In genomic region chr2:32722046-32722445, GRCm38 (mm10) we compare ENCODE assay signal across 10 mouse cellular contexts. TPM values are rescaled to one million over a fixed set of nuclear protein-coding genes. Genes with fewer than 3 reads are reported as not detected.
DNase-seq lines count a peak whose midpoint lies in the region; ATAC-seq and TF ChIP-seq lines count a peak whose summit lies in the region.
"Had no signal": no experiment of that assay in that cellular context is flagged by ENCODE, and none has a peak within 500 bp of the region (broad histone marks: within the 10 kb centered on the region; RNA-seq: fewer than 3 reads in every experiment).

No protein-coding gene starts in this region.

- H3K36me3 ChIP-seq in hindbrain, embryonic 10.5 days: no peaks in the 10 kb centered on the region
- H3K36me3 ChIP-seq in hindbrain, embryonic 14.5 days (replicated peaks; ENCODE audit: control insufficient read depth, insufficient read depth): no peaks in the 10 kb centered on the region
- no peaks in the 10 kb centered on the region for H3K36me3 ChIP-seq in embryonic facial prominence, embryonic 14.5 days (ENCODE audit: control insufficient read depth, insufficient read depth, low read length)

- no peak for ATAC-seq in hindbrain, embryonic 14.5 days (ENCODE audit: low FRiP score)
- ATAC-seq in embryonic facial prominence, embryonic 14.5 days (ENCODE audit: low read depth): no peak
- peak; percentile 51 for ATAC-seq in megakaryocyte, adult 5-6 weeks (ENCODE audit: poor library complexity, severe bottlenecking)

- WGBS in hindbrain, embryonic 10.5 days: 62% methylated on average over 6 of the region's 6 CpGs
- 59% methylated on average over 6 of the region's 6 CpGs for WGBS in hindbrain, embryonic 14.5 days
- 49% methylated on average over 6 of the region's 6 CpGs for WGBS in embryonic facial prominence, embryonic 14.5 days

- peak overlapping the region; percentile 62 for H3K27ac ChIP-seq in hindbrain, embryonic 10.5 days
- H3K27ac ChIP-seq in hindbrain, embryonic 14.5 days: no peak overlapping the region
- H3K27ac ChIP-seq in embryonic facial prominence, embryonic 14.5 days (replicated peaks; ENCODE audit: low read depth, low read length): no peak overlapping the region
- no peak overlapping the region for H3K27ac ChIP-seq in left cerebral cortex, adult 2 months

- DNase-seq in hindbrain, embryonic 10.5 days (ENCODE audit: low spot score): no peak
- no peak for DNase-seq in hindbrain, embryonic 14.5 days (ENCODE audit: low spot score)
- peak; percentile 77 for DNase-seq in CD4-positive helper T cell, adult 2 months (ENCODE audit: low read depth, low spot score)
- no peak for DNase-seq in embryonic facial prominence, embryonic 14.5 days (ENCODE audit: low spot score)
- DNase-seq in retina, embryonic 14.5 days (ENCODE audit: low spot score): no peak
- DNase-seq in adrenal gland, postnatal 4 days (ENCODE audit: low spot score in 2 of 2): no peak
- DNase-seq in left cerebral cortex, adult 2 months (ENCODE audit: extremely low spot score in 1 of 2, low spot score in 2 of 2): no peak
- DNase-seq: kidney, adult 11 months had no signal

- no peak overlapping the region for H3K4me2 ChIP-seq in hindbrain, embryonic 14.5 days (replicated peaks)
- peak overlapping the region; percentile 42 for H3K4me2 ChIP-seq in embryonic facial prominence, embryonic 14.5 days (ENCODE audit: low read depth, low read length)

- peaks cover 33% of the 10 kb centered on the region for H3K4me1 ChIP-seq in hindbrain, embryonic 10.5 days (replicated peaks)
- peaks cover 7% of the 10 kb centered on the region; the same call in 1 of the 2 replicates for H3K4me1 ChIP-seq in hindbrain, embryonic 14.5 days (replicated peaks; ENCODE audit: control insufficient read depth, insufficient read depth, low read length)
- peaks cover 20% of the 10 kb centered on the region; the same call in 1 of the 2 replicates for H3K4me1 ChIP-seq in embryonic facial prominence, embryonic 14.5 days (ENCODE audit: control insufficient read depth, insufficient read depth, low read length)

- TF ChIP-seq CTCF in left cerebral cortex, adult 2 months (IDR thresholded peaks at IDR 0.05): no peak

- no peaks in the 10 kb centered on the region for H3K27me3 ChIP-seq in hindbrain, embryonic 10.5 days (ENCODE audit: insufficient read depth, poor library complexity, severe bottlenecking)
- H3K27me3 ChIP-seq in hindbrain, embryonic 14.5 days (ENCODE audit: control insufficient read depth, insufficient read depth, low read length): no peaks in the 10 kb centered on the region
- no peaks in the 10 kb centered on the region for H3K27me3 ChIP-seq in embryonic facial prominence, embryonic 14.5 days (replicated peaks; ENCODE audit: control insufficient read depth, insufficient read depth, low read length)

- 0 out of 2 replicates have a peak, but pooled peaks cover 2% of the 10 kb centered on the region for H3K9me3 ChIP-seq in hindbrain, embryonic 10.5 days
- no peaks in the 10 kb centered on the region for H3K9me3 ChIP-seq in hindbrain, embryonic 14.5 days (ENCODE audit: control insufficient read depth, low read length)
- H3K9me3 ChIP-seq in embryonic facial prominence, embryonic 14.5 days (ENCODE audit: control insufficient read depth, low read length): no peaks in the 10 kb centered on the region

- intact Hi-C loops in left cerebral cortex, adult 2 months (cut with DNase I): no loop called here

- H3K9ac ChIP-seq in hindbrain, embryonic 14.5 days: no peak overlapping the region
- H3K9ac ChIP-seq in embryonic facial prominence, embryonic 14.5 days (ENCODE audit: low read depth, low read length): peak overlapping the region; percentile 38

- H3K4me3 ChIP-seq in hindbrain, embryonic 10.5 days: no peak overlapping the region
- H3K4me3 ChIP-seq in hindbrain, embryonic 14.5 days (replicated peaks; ENCODE audit: low read length): no peak overlapping the region
- peak overlapping the region; percentile 11 for H3K4me3 ChIP-seq in embryonic facial prominence, embryonic 14.5 days (ENCODE audit: low read depth, low read length)
- no peak overlapping the region for H3K4me3 ChIP-seq in left cerebral cortex, adult 2 months

RNA-seq across cellular contexts. Expression of gene Sh2d3c, which starts 1.2 kb away (rescaled TPM):
- polyA plus RNA-seq in hindbrain, embryonic 10.5 days (2016; fragmentation: Nextera tagmentation; extraction: Ambion mirVana): 27.6 and 39.1 TPM in 2 replicates
- 43.5 and 47.9 TPM in 2 replicates for polyA plus RNA-seq in hindbrain, embryonic 14.5 days (2014; fragmentation: Nextera tagmentation; extraction: Ambion mirVana)
- polyA plus RNA-seq in embryonic facial prominence, embryonic 14.5 days (2014; fragmentation: Nextera tagmentation; extraction: Ambion mirVana): 21.7 and 28.3 TPM in 2 replicates
- total RNA-seq in megakaryocyte, adult 5-6 weeks (2015): 49.8 and 56.2 TPM in 2 replicates
- 30.1 and 38.2 TPM in 2 replicates for total RNA-seq in megakaryocyte, adult 5-6 weeks (2017)
- 10 to 100 TPM; 32.3 to 32.9 TPM for total RNA-seq in adrenal gland, postnatal 4 days (2021)
- total RNA-seq in left cerebral cortex, adult 2 months (2021): 10 to 100 TPM; 31.1 to 42.5 TPM

RNA-seq across cellular contexts. Expression of gene Cdk9, which starts 9.2 kb away (rescaled TPM):
- 121 and 125 TPM in 2 replicates for polyA plus RNA-seq in hindbrain, embryonic 10.5 days (2016; fragmentation: Nextera tagmentation; extraction: Ambion mirVana)
- 59.7 and 61.6 TPM in 2 replicates for polyA plus RNA-seq in hindbrain, embryonic 14.5 days (2014; fragmentation: Nextera tagmentation; extraction: Ambion mirVana)
- polyA plus RNA-seq in embryonic facial prominence, embryonic 14.5 days (2014; fragmentation: Nextera tagmentation; extraction: Ambion mirVana): 67.4 and 82.3 TPM in 2 replicates
- total RNA-seq in megakaryocyte, adult 5-6 weeks (2015): 82.1 and 84.4 TPM in 2 replicates
- 73.9 and 79.2 TPM in 2 replicates for total RNA-seq in megakaryocyte, adult 5-6 weeks (2017)
- total RNA-seq in adrenal gland, postnatal 4 days (2021): 100 to 1,000 TPM; 102 to 105 TPM
- 100 to 1,000 TPM; 129 to 134 TPM for total RNA-seq in left cerebral cortex, adult 2 months (2021)

RNA-seq across cellular contexts. Expression of gene Fpgs, which starts 18.1 kb away (rescaled TPM):
- 25.9 and 29.5 TPM in 2 replicates for polyA plus RNA-seq in hindbrain, embryonic 10.5 days (2016; fragmentation: Nextera tagmentation; extraction: Ambion mirVana)
- polyA plus RNA-seq in hindbrain, embryonic 14.5 days (2014; fragmentation: Nextera tagmentation; extraction: Ambion mirVana): 14.8 and 16.3 TPM in 2 replicates
- polyA plus RNA-seq in embryonic facial prominence, embryonic 14.5 days (2014; fragmentation: Nextera tagmentation; extraction: Ambion mirVana): 28.2 and 31.0 TPM in 2 replicates
- 0.91 and 4.6 TPM in 2 replicates for total RNA-seq in megakaryocyte, adult 5-6 weeks (2015)
- 2.6 and 3.0 TPM in 2 replicates for total RNA-seq in megakaryocyte, adult 5-6 weeks (2017)
- total RNA-seq in adrenal gland, postnatal 4 days (2021): 10 to 100 TPM; 33.2 to 36.2 TPM
- total RNA-seq in left cerebral cortex, adult 2 months (2021): 10 to 100 TPM in 1 of 2 experiments, 1 to 10 TPM in 1; 9.4 to 10.5 TPM

RNA-seq across cellular contexts. Expression of gene 6330409D20Rik, which starts 18.8 kb away (rescaled TPM):
- polyA plus RNA-seq in hindbrain, embryonic 10.5 days (2016; fragmentation: Nextera tagmentation; extraction: Ambion mirVana): 1.3 and 1.7 TPM in 2 replicates
- polyA plus RNA-seq in hindbrain, embryonic 14.5 days (2014; fragmentation: Nextera tagmentation; extraction: Ambion mirVana): 3.8 and 4.5 TPM in 2 replicates
- polyA plus RNA-seq in embryonic facial prominence, embryonic 14.5 days (2014; fragmentation: Nextera tagmentation; extraction: Ambion mirVana): 0.33 and 0.45 TPM in 2 replicates
- total RNA-seq in megakaryocyte, adult 5-6 weeks (2015): not detected in 2 replicates
- total RNA-seq in megakaryocyte, adult 5-6 weeks (2017): not detected in 2 replicates
- under 1 TPM in 1 of 2 experiments, not detected in 1; 0.28 TPM for total RNA-seq in adrenal gland, postnatal 4 days (2021)
- total RNA-seq in left cerebral cortex, adult 2 months (2021): 1 to 10 TPM; 1.6 to 2.2 TPM
- total RNA-seq: ES-E14 had no signal

RNA-seq across cellular contexts. Expression of gene Tor2a, which starts 35.0 kb away (rescaled TPM):
- polyA plus RNA-seq in hindbrain, embryonic 10.5 days (2016; fragmentation: Nextera tagmentation; extraction: Ambion mirVana): 56.9 and 61.6 TPM in 2 replicates
- 49.8 and 53.1 TPM in 2 replicates for polyA plus RNA-seq in hindbrain, embryonic 14.5 days (2014; fragmentation: Nextera tagmentation; extraction: Ambion mirVana)
- 64.5 and 73.2 TPM in 2 replicates for polyA plus RNA-seq in embryonic facial prominence, embryonic 14.5 days (2014; fragmentation: Nextera tagmentation; extraction: Ambion mirVana)
- 19.0 and 24.2 TPM in 2 replicates for total RNA-seq in megakaryocyte, adult 5-6 weeks (2015)
- 17.7 and 17.8 TPM in 2 replicates for total RNA-seq in megakaryocyte, adult 5-6 weeks (2017)
- 10 to 100 TPM; 31.5 to 36.5 TPM for total RNA-seq in adrenal gland, postnatal 4 days (2021)
- 10 to 100 TPM; 30.4 to 30.7 TPM for total RNA-seq in left cerebral cortex, adult 2 months (2021)
